Comparison of ENCODE assay signal across 17 mouse cellular contexts in genomic region chr12:79305131-79305530, GRCm38 (mm10). TPM values are rescaled to one million over a fixed set of nuclear protein-coding genes. Genes with fewer than 3 reads are reported as not detected.
DNase-seq lines count a peak whose midpoint lies in the region; ATAC-seq and TF ChIP-seq lines count a peak whose summit lies in the region.
"Had no signal": no experiment of that assay in that cellular context is flagged by ENCODE, and none has a peak within 500 bp of the region (broad histone marks: within the 10 kb centered on the region; RNA-seq: fewer than 3 reads in every experiment).

No protein-coding gene starts in this region.

- peak; percentile 39 for DNase-seq in forebrain, embryonic 14.5 days (ENCODE audit: low spot score)
- no peak for DNase-seq in kidney, adult 11 months
- DNase-seq in 3T3-L1 (ENCODE audit: low read depth, low spot score) (peak; percentile 34), Patski (ENCODE audit: low read depth, low spot score) (no peak)
- DNase-seq in thymus, postnatal 4 days: no peak
- DNase-seq in gastrocnemius, postnatal 25 days: no peak
- DNase-seq: adrenal gland, postnatal 10 days; layer of hippocampus, adult 9-11 months; thymus, adult 2 months had no signal

- H3K4me1 ChIP-seq in forebrain, embryonic 14.5 days (ENCODE audit: control insufficient read depth, insufficient read depth, low read length): no peaks in the 10 kb centered on the region
- H3K4me1 ChIP-seq in forebrain, embryonic 13.5 days: no peaks in the 10 kb centered on the region
- no peaks in the 10 kb centered on the region for H3K4me1 ChIP-seq in kidney, embryonic 15.5 days
- H3K4me1 ChIP-seq: embryonic facial prominence, embryonic 15.5 days; heart, embryonic 15.5 days; intestine, embryonic 15.5 days; limb, embryonic 10.5 days; lung, embryonic 15.5 days; midbrain, embryonic 10.5 days had no signal

- in situ Hi-C loops in Patski (cut with MboI; ENCODE audit: low pct_unique_long_range_greater_than_20kb): no loop called here

- no peak overlapping the region for H3K9ac ChIP-seq in forebrain, embryonic 14.5 days (ENCODE audit: low read length)
- H3K9ac ChIP-seq in forebrain, embryonic 13.5 days: no peak overlapping the region
- no peak overlapping the region for H3K9ac ChIP-seq in kidney, embryonic 15.5 days
- H3K9ac ChIP-seq: embryonic facial prominence, embryonic 15.5 days; heart, embryonic 15.5 days; intestine, embryonic 15.5 days; lung, embryonic 15.5 days had no signal

- no peak overlapping the region for H3K4me2 ChIP-seq in forebrain, embryonic 14.5 days (ENCODE audit: low read length)
- H3K4me2 ChIP-seq in forebrain, embryonic 13.5 days: no peak overlapping the region
- no peak overlapping the region for H3K4me2 ChIP-seq in kidney, embryonic 15.5 days
- H3K4me2 ChIP-seq: embryonic facial prominence, embryonic 15.5 days; heart, embryonic 15.5 days; intestine, embryonic 15.5 days; lung, embryonic 15.5 days had no signal

- no peak overlapping the region for H3K4me3 ChIP-seq in forebrain, embryonic 14.5 days (ENCODE audit: low read depth, low read length)
- H3K4me3 ChIP-seq in forebrain, embryonic 13.5 days: no peak overlapping the region
- H3K4me3 ChIP-seq in kidney, embryonic 15.5 days (replicated peaks): no peak overlapping the region
- H3K4me3 ChIP-seq: embryonic facial prominence, embryonic 15.5 days; heart, embryonic 15.5 days; intestine, embryonic 15.5 days; limb, embryonic 10.5 days; lung, embryonic 15.5 days; midbrain, embryonic 10.5 days had no signal

- no peak overlapping the region for H3K27ac ChIP-seq in forebrain, embryonic 14.5 days (ENCODE audit: low read depth, low read length)
- no peak overlapping the region for H3K27ac ChIP-seq in forebrain, embryonic 13.5 days
- H3K27ac ChIP-seq in kidney, embryonic 15.5 days: peak overlapping the region; percentile 56; the same call in 1 of the 2 replicates
- H3K27ac ChIP-seq: embryonic facial prominence, embryonic 15.5 days; heart, embryonic 15.5 days; intestine, embryonic 15.5 days; limb, embryonic 10.5 days; lung, embryonic 15.5 days; midbrain, embryonic 10.5 days had no signal

- H3K36me3 ChIP-seq in forebrain, embryonic 14.5 days (ENCODE audit: control insufficient read depth, insufficient read depth, low read length): no peaks in the 10 kb centered on the region
- H3K36me3 ChIP-seq in forebrain, embryonic 13.5 days (ENCODE audit: poor library complexity, severe bottlenecking): no peaks in the 10 kb centered on the region
- H3K36me3 ChIP-seq in kidney, embryonic 15.5 days: peaks cover 8% of the 10 kb centered on the region; the same call in 1 of the 2 replicates
- H3K36me3 ChIP-seq: embryonic facial prominence, embryonic 15.5 days; heart, embryonic 15.5 days; intestine, embryonic 15.5 days; lung, embryonic 15.5 days had no signal

- POLR2A ChIA-PET in Patski (lab: Charles Lee): no interaction called here

- TF ChIP-seq CTCF in Patski (IDR thresholded peaks at IDR 0.05): peak; percentile 45

- CTCF ChIA-PET in Patski (lab: Charles Lee): interaction anchor here (1.7 kb wide), 1 partner anchor 841 kb away, joined by 6 read pairs; no protein-coding TSS in a partner anchor

- WGBS in forebrain, embryonic 14.5 days: 67% methylated on average over 1 of the region's 1 CpGs
- 54% methylated on average over 1 of the region's 1 CpGs for WGBS in forebrain, embryonic 13.5 days
- 60% methylated on average over 1 of the region's 1 CpGs for WGBS in kidney, embryonic 15.5 days

- no peaks in the 10 kb centered on the region for H3K27me3 ChIP-seq in forebrain, embryonic 14.5 days (replicated peaks; ENCODE audit: control insufficient read depth, insufficient read depth, low read length)
- H3K27me3 ChIP-seq in forebrain, embryonic 13.5 days: no peaks in the 10 kb centered on the region
- H3K27me3 ChIP-seq in kidney, embryonic 15.5 days: no peaks in the 10 kb centered on the region
- no peaks in the 10 kb centered on the region for H3K27me3 ChIP-seq in Patski
- H3K27me3 ChIP-seq: embryonic facial prominence, embryonic 15.5 days; heart, embryonic 15.5 days; intestine, embryonic 15.5 days; lung, embryonic 15.5 days had no signal

- ATAC-seq in forebrain, embryonic 14.5 days: no peak
- ATAC-seq in forebrain, embryonic 13.5 days: no peak
- ATAC-seq in kidney, embryonic 15.5 days (replicated peaks; ENCODE audit: low FRiP score): no peak
- no peak for ATAC-seq in Patski
- ATAC-seq: intestine, embryonic 15.5 days had no signal

- H3K9me3 ChIP-seq in forebrain, embryonic 14.5 days (replicated peaks; ENCODE audit: control insufficient read depth, low read length): no peaks in the 10 kb centered on the region
- no peaks in the 10 kb centered on the region for H3K9me3 ChIP-seq in forebrain, embryonic 13.5 days (replicated peaks)
- no peaks in the 10 kb centered on the region for H3K9me3 ChIP-seq in kidney, embryonic 15.5 days (replicated peaks)
- H3K9me3 ChIP-seq: embryonic facial prominence, embryonic 15.5 days; heart, embryonic 15.5 days; intestine, embryonic 15.5 days; limb, embryonic 10.5 days; lung, embryonic 15.5 days; midbrain, embryonic 10.5 days had no signal

RNA-seq across cellular contexts. Expression of gene Rad51b, which starts 8.0 kb away (rescaled TPM):
- 2.6 and 3.5 TPM in 2 replicates for polyA plus RNA-seq in forebrain, embryonic 14.5 days (2014; fragmentation: Nextera tagmentation; extraction: Ambion mirVana)
- polyA plus RNA-seq in forebrain, embryonic 13.5 days (2015; fragmentation: Nextera tagmentation; extraction: Ambion mirVana): 5.7 and 6.2 TPM in 2 replicates
- polyA plus RNA-seq in kidney, embryonic 15.5 days (2015; fragmentation: Nextera tagmentation; extraction: Ambion mirVana): 7.8 and 8.2 TPM in 2 replicates
- 5.1 TPM for polyA plus RNA-seq in Patski (2021)
- total RNA-seq in gastrocnemius, postnatal 25 days (2021): under 1 TPM in 1 of 2 experiments, not detected in 1; 0.13 TPM

RNA-seq across cellular contexts. Expression of gene Zfyve26, which starts 9.0 kb away (rescaled TPM):
- 8.5 and 8.9 TPM in 2 replicates for polyA plus RNA-seq in forebrain, embryonic 14.5 days (2014; fragmentation: Nextera tagmentation; extraction: Ambion mirVana)
- 12.8 and 13.4 TPM in 2 replicates for polyA plus RNA-seq in forebrain, embryonic 13.5 days (2015; fragmentation: Nextera tagmentation; extraction: Ambion mirVana)
- polyA plus RNA-seq in kidney, embryonic 15.5 days (2015; fragmentation: Nextera tagmentation; extraction: Ambion mirVana): 14.4 and 15.4 TPM in 2 replicates
- 32.0 TPM for polyA plus RNA-seq in Patski (2021)
- total RNA-seq in gastrocnemius, postnatal 25 days (2021): 10 to 100 TPM; 15.4 to 16.2 TPM

Comparison
In these comparisons a context has a peak if more than half of its experiments do, and no peak if none do; other contexts are left out.
1. DNase-seq: peak in forebrain, embryonic 14.5 days (single experiment) and 3T3-L1 (single experiment); none in kidney, adult 11 months (single experiment), Patski (single experiment), thymus, postnatal 4 days (single experiment) and gastrocnemius, postnatal 25 days (single experiment).